Mouse (Mus musculus) liver, adult 2 months (tissue): ENCODE data around the gene Tmbim6.

Experiments
- CTCF ChIP-seq: fragments of 200-500 bp; IDR thresholded peaks from 2 replicates; pipeline ENCODE4 v1.5.1; 2011; ENCODE audit warnings: low read depth, low read length, control low read depth
- POLR2A ChIP-seq: fragments of 200-500 bp; IDR thresholded peaks from 2 replicates; pipeline ENCODE4 v1.6.1; 2011; ENCODE audit warnings: low read length, control low read depth; ENCODE audit not compliant: insufficient read depth; ENCODE audit errors: extremely low read depth

DNA sequence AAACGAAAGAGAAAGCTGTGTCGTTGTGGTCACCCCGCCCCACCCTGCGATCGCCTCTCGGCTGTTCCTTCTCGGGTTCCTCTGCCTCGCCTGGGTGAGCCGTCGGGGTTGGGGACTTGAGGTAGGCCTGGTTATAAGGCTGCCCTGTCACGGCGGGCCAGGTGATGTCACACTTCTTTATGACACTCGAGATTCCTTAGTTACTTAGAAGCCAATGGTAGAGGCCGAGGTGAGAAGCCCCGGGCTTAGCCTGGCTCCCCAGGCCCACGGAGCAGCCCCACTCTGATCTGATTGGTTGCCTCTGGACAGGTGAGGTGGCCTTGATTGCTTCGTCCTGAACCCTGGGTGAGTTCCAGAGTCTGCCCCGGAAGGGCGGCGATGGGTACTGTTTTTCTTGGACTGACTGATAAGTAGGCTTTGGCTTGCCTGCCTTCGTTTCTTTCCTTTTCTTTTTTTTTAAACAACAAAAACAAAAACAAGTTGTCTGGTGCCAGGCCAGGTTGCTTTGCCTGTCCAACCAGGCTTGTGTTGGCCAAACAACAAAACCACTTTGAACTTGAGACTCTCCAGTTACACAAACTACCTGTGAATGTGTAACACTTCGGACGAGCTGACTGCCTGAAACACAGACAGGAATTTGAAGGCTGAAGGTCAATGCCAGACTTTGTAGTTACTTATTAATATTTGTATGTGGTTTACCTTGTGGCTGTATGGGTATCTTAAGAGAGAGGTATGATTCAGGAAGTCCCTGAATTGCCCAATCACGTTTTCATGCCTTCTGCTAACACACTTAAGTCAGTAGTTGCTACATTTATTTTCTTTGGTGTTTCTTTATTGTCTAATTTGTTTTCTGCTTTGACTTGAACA, 937 bp downstream of the Tmbim6 start:
- TF ChIP-seq CTCF (no peak), POLR2A (0 out of 2 replicates have a peak, but pooled peaks have one; percentile 57)
